Mouse (Mus musculus) spleen, postnatal 4 days (tissue): ENCODE measurements around the gene Pth1r.

Experiments
- DNase-seq, 2 experiments: peaks; one replicate each; pipeline ENCODE4 v3.0.0; 2022; ENCODE audit warnings: low spot score in 2 of 2

Gene Pth1r

DNA sequence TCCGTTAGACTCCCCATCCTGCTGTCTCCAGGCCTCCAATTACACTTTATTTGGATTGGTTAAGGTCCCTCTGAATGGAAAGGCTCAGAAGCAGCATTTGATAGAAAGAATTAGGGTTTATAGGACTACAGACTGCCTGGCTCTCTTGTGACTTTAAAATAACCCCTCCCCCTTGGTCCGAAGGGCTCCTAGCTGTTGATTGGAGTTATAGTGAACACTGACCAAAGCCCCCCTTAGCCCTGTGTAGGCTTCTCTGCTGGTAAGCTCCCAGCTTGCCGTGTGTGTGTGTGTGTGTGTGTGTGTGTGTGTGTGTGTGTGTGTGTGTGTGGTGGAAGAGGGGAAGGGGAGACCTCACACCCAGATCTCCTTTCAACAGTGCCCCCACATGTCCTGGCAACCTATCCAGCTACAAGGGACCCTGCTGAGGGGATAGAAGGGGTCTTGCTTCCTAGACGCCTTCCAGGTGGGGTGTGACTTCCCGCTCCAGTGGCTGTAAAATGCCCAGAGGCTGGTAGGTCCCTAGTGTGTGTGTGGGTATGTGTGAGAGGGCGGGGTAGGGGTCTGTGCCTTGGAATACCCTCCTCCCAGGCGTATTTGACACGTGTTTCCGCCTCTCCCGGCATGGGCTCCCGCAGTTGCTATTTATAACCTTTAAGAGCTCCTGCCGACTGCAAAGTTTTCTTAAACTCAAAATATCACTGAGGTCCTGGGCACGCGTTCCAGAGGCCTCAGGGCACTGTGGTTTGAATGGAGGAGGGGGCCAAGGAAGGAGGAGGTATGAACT, 3.7 kb upstream of the Pth1r start:
- DNase-seq = no peak

DNA sequence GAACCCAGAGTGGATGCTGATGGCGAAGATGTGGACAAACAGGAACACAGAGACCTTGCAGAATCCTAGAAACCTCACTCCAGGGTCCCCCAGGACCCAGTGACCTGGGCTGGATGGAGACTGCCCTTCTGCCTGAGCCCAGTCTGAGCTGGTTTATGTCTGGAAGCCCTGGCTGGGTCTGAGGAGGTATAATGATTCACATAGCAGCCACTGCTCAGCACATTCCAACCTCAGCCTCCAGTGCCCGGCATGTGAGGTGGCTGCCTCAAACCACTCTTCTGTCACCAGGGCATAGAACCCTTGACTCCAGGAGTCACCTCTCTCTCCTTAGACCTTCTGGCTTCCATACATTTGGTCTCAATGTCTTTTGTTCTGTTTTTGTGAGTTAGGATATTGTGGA, 1.5 kb upstream of the Pth1r start:
- DNase-seq = no peak

- DNase-seq = no peak
Observed at GRCm38 (mm10) chr9:110746238-110746637, 707 bp downstream of the Pth1r start.

- no peak for DNase-seq
Observed at GRCm38 (mm10) chr9:110745752-110746151, 1.2 kb downstream of the Pth1r start.

- no peak for DNase-seq
Observed at GRCm38 (mm10) chr9:110743456-110744323, 3.3 kb downstream of the Pth1r start.

DNA sequence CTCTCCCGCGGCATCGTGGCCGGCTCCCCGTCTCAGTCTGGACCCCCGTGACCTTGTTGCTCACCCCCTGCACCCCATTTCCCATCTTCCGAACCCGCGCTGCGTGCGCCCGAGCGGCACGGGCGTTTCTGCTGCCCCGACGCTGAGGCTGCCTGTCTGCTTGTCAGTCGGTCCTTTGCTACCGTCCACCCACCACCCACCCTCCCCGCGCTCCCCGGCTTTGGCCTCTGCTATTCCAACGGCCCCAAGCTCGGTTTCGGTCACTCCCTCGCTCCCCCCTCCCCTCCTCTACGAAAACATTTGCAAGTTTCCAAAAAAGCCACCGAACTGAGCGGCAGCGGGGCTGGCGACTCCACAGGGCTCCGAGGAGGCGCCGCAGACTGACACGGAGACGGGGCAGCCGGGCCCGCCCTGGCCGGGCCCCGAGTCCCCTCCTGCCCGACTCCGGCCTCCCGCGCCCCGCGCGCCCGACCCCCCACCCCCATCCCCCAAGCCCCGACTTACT, 3.9 kb downstream of the Pth1r start:
- no peak for DNase-seq

DNA sequence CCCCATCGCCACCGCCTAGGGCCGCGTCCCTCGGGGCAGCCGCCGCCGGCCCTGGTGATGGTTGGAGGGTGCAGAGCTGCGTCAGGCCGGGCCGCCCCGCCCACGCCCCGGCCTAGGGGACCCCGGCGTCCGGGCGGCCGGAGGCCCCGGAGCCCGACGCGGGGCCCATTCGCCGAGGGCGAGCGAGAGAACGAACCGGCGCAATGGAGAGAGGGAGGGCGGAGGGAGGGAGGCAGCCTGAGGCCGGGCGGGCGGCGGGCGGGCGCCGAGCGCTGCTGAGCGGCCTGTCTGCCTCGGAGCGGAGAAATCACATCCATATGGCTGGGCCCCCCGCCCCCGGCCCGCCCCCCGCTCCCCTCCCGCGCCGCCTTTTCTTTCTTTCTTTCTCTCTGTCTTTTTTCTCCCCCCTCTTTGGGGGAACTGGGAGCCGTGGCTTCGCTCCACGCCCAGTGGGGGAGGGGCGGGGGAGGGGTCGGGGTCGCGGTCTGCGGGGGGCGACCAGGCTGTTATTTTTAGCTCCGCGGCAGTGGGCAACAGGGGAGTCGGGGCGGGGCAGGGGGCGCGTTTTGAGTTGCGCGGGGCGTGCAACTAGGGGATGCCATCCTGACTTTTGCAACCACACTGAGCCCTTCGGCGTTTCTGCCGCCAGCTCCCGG, 4.5 kb downstream of the Pth1r start:
- DNase-seq = no peak

- no peak for DNase-seq
Observed at GRCm38 (mm10) chr9:110741711-110742294, 5.1 kb downstream of the Pth1r start, which contains the start of gene Myl3. Gene Myl3, plus strand, starts transcription at chr9:110741861.

DNA sequence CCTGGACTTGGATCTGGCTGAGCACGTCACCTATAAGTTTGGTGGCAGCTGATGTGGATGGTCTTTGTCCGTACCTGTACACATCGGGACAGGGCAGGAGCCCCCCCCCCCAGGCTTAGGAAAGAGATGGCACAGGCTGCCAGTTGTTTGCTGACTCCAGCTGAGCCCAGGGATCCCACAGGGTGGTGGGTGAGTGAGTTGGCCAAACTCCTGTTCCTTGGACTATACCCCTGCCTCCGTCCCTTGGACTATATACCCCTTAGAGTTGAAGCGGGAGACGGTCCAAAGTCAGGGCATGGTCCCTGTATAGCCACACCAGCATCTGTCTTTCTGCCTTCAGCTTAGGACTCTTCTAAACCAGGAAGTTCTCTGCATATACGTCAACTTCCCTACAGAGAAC, 7.0 kb downstream of the Pth1r start:
- no peak for DNase-seq

- DNase-seq = no peak
Observed at GRCm38 (mm10) chr9:110738054-110738453, 8.9 kb downstream of the Pth1r start.

DNA sequence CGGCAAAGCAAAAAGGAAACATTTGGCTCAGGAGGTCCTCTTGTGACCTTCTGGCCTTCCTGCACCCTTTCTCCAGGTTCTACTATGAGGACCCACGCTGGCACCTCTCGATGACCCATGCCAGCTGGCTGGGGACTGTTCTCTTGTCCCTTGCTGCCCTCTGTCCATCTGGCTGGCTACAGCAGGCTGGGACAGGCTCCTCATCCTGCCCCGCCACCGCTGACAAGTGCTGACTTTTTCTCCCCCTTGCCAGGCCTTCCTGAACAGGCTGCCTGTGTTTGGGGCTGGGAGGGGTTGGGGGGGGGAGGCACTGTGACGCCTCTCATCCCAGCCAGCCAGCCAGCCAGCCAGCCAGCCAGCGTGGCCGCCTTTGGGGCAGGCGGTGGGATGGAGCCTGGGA, 10.6 kb downstream of the Pth1r start:
- DNase-seq = no peak

DNA sequence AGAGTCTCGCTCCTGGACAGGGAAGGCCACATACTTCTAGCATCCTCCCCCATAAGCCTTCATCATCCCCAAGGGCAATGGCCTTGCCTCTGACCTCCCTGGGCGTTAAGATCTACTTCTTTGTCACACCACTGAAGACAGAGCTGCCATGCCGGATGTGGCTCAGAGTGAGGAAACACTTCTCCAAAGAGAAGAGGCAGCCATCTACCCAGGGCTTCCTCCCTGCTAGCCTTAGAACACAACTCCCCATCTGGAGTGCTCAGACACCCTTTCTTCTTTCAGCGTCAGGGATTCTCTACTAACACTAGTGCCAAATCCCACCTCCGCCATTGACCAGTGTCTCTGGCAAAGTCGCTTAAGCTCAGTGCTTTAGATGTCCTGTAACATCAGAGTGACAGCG, 12.8 kb downstream of the Pth1r start:
- DNase-seq = no peak

DNA sequence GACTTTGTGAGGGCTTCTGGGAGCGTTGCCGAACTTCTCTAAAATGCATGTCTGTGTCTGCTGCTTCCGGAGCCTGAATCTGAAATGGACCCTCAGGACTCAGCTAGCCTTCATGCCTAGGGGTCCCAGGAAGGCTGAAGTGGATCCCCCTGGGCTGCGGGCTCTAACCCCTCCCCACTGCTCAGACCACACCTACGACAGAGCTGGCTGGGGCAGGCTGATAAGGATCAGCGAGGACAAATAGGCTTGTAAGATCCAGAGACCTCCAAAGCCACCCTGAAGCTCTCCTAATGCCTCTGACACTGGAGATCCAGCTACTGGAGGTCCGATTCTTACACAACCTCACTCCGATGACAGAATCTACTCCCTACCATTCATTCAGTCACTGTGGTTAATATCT, 13.8 kb downstream of the Pth1r start:
- no peak for DNase-seq

GRCm38 (mm10) chr9:110732623-110733022, 14.3 kb downstream of the Pth1r start:
- DNase-seq = peak in 1 of 2 experiments; percentile 53

- DNase-seq = no peak
Observed at GRCm38 (mm10) chr9:110731859-110732258, 15.1 kb downstream of the Pth1r start.

- DNase-seq = peak; percentile 41 to 85
Observed at GRCm38 (mm10) chr9:110729841-110730240, 17.1 kb downstream of the Pth1r start.

GRCm38 (mm10) chr9:110726867-110727266, 20.1 kb downstream of the Pth1r start:
- no peak for DNase-seq

DNA sequence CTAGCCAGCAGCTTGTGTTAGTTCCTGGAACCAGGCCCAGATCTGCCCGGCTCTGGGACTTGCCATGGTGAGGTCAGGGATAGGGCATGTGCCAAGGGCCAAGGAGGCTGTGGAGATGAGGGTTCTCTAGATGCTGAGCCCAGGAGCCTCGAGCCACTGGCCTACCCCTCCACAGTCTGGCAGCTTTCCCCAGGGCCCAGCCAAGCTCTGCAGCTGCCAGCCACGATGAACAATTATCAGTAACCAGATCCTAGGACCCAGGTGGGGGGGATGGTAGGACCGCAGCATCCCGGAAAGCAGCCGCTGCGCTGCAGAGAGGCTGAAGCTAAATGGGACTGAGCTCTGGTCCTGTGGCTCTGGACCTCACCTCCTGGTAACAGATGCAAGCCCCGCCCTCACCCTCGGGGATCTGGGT, 21.2 kb downstream of the Pth1r start:
- DNase-seq = no peak

GRCm38 (mm10) chr9:110722060-110722459, 24.9 kb downstream of the Pth1r start:
- DNase-seq = no peak

- DNase-seq = no peak
Observed at GRCm38 (mm10) chr9:110719977-110720376, 27.0 kb downstream of the Pth1r start.

DNA sequence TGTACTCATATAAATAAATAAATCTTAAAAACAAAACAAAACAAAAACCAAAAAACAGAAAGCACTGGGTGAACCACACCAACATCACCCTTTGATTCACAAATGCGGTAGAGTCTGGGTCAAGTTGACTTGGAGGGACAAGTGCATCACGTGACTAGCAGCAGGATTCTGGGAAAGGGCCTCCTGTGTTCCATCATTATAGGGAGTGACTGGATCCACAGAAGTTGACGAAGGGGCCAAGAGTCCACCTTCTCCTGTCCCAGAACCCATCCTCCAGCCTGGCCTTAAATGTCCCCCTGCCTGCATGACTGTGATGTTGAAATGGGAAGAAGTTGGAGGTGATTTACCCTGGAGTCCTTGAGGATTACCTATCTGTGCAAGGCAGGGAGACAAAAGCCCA, 28.1 kb downstream of the Pth1r start:
- no peak for DNase-seq

- DNase-seq = no peak
Observed at GRCm38 (mm10) chr9:110718071-110718470, 28.9 kb downstream of the Pth1r start.
